Mouse (Mus musculus): ENCODE measurements around the gene Zbtb22. TPM values are rescaled to one million over a fixed set of nuclear protein-coding genes. Genes with fewer than 3 reads are reported as not detected.
"Not testable (repeated sequence)": the region's sequence is repeated elsewhere in the genome, so short reads cannot be mapped to it uniquely, and the experiment has no call there.

Gene Zbtb22
- total and polyA plus RNA-seq, 2 experiments from 2014 or later: 12.0 to 29.1 TPM

GRCm38 (mm10) chr17:33899642-33900041 lies 16.1 kb upstream of the Zbtb22 start:
- no peaks in the 10 kb centered on the region for H3K36me3 ChIP-seq (replicated peaks; ENCODE audit: control insufficient read depth, insufficient read depth, low read length)
- no peak for DNase-seq (ENCODE audit: low spot score)
- H3K27ac ChIP-seq (ENCODE audit: low read depth): no peak overlapping the region
- no peak overlapping the region for H3K9ac ChIP-seq (replicated peaks; ENCODE audit: low read depth, low read length)
- ATAC-seq (ENCODE audit: insufficient read depth, low read depth): no peak
- H3K4me2 ChIP-seq (ENCODE audit: low read depth, low read length): no peak overlapping the region
- H3K4me1 ChIP-seq (ENCODE audit: control insufficient read depth, insufficient read depth): no peaks in the 10 kb centered on the region
- TF ChIP-seq EP300 (IDR thresholded peaks at IDR 0.05; ENCODE audit: low read depth) (no peak), CTCF (IDR thresholded peaks at IDR 0.05; ENCODE audit: low read depth) (no peak)
- WGBS: 65% methylated on average over 4 of the region's 4 CpGs
- no peak overlapping the region for H3K4me3 ChIP-seq (ENCODE audit: low read depth, low read length)
- no peaks in the 10 kb centered on the region for H3K27me3 ChIP-seq (ENCODE audit: control insufficient read depth, insufficient read depth, low read length)
- no peaks in the 10 kb centered on the region for H3K9me3 ChIP-seq (replicated peaks; ENCODE audit: control insufficient read depth, low read length)

- Histone ChIP-seq H3K27ac (ENCODE audit: low read depth) (no peak overlapping the region), H3K36me3 (replicated peaks; ENCODE audit: control insufficient read depth, insufficient read depth, low read length) (no peaks in the 10 kb centered on the region), H3K4me2 (ENCODE audit: low read depth, low read length) (no peak overlapping the region), H3K4me3 (ENCODE audit: low read depth, low read length) (no peak overlapping the region), H3K9me3 (replicated peaks; ENCODE audit: control insufficient read depth, low read length) (no peaks in the 10 kb centered on the region), H3K9ac (replicated peaks; ENCODE audit: low read depth, low read length) (no peak overlapping the region), H3K27me3 (ENCODE audit: control insufficient read depth, insufficient read depth, low read length) (no peaks in the 10 kb centered on the region), H3K4me1 (ENCODE audit: control insufficient read depth, insufficient read depth) (no peaks in the 10 kb centered on the region)
- no peak for DNase-seq (ENCODE audit: low spot score)
- no peak for ATAC-seq (ENCODE audit: insufficient read depth, low read depth)
- WGBS: 39% methylated on average over 7 of the region's 7 CpGs
- no peak for TF ChIP-seq EP300 (IDR thresholded peaks at IDR 0.05; ENCODE audit: low read depth)
- TF ChIP-seq CTCF (IDR thresholded peaks at IDR 0.05; ENCODE audit: low read depth): no peak
Observed at GRCm38 (mm10) chr17:33900281-33900988, 15.3 kb upstream of the Zbtb22 start.

DNA sequence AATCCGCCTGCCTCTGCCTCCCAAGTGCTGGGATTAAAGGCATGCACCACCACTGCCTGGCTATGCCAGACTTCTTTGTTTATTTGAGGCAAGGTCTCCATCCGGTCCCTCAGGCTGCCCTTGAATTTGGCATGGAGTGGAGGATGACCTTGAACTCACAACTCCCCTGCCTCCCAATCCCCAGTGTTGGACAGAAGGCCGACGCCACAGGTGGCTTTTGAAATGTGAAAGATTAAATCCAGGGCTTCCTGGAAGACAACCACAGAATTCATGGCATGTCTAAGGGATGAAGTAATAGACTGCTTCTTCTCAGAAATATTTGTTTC lies 14.8 kb upstream of the Zbtb22 start:
- H3K4me1 ChIP-seq (ENCODE audit: control insufficient read depth, insufficient read depth): no peaks in the 10 kb centered on the region
- H3K27ac ChIP-seq (ENCODE audit: low read depth): no peak overlapping the region
- H3K9me3 ChIP-seq (replicated peaks; ENCODE audit: control insufficient read depth, low read length): no peaks in the 10 kb centered on the region
- DNase-seq (ENCODE audit: low spot score) (no peak), ATAC-seq (ENCODE audit: insufficient read depth, low read depth) (no peak)
- H3K36me3 ChIP-seq (replicated peaks; ENCODE audit: control insufficient read depth, insufficient read depth, low read length): no peaks in the 10 kb centered on the region
- no peak overlapping the region for H3K9ac ChIP-seq (replicated peaks; ENCODE audit: low read depth, low read length)
- TF ChIP-seq EP300 (IDR thresholded peaks at IDR 0.05; ENCODE audit: low read depth): no peak
- TF ChIP-seq CTCF (IDR thresholded peaks at IDR 0.05; ENCODE audit: low read depth): no peak
- no peak overlapping the region for H3K4me2 ChIP-seq (ENCODE audit: low read depth, low read length)
- no peak overlapping the region for H3K4me3 ChIP-seq (ENCODE audit: low read depth, low read length)
- 73% methylated on average over 4 of the region's 4 CpGs for WGBS
- no peaks in the 10 kb centered on the region for H3K27me3 ChIP-seq (ENCODE audit: control insufficient read depth, insufficient read depth, low read length)

DNA sequence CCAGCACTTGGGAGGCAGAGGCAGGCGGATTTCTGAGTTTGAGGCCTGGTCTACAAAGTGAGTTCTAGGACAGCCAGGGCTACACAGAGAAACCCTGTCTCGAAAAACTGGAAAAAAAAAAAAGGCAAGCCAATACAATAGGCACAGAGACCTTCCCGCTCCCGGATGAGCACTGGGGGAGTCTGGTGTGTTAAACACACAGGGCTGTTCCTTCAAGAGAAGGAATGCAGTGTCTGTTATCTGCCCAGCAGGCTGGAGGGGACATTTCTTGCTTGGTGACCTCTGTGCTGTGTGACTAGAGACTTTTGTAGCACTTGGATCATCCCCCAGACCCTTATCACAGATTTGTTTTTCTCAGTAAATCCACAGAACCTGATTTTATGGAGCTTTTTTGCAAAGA lies 14.1 kb upstream of the Zbtb22 start:
- no peak for TF ChIP-seq EP300 (IDR thresholded peaks at IDR 0.05; ENCODE audit: low read depth)
- no peak for TF ChIP-seq CTCF (IDR thresholded peaks at IDR 0.05; ENCODE audit: low read depth)
- DNase-seq (ENCODE audit: low spot score) (no peak), ATAC-seq (ENCODE audit: insufficient read depth, low read depth) (peak; percentile 40; the same call in 1 of the 2 replicates)
- Histone ChIP-seq H3K4me1 (ENCODE audit: control insufficient read depth, insufficient read depth) (no peaks in the 10 kb centered on the region), H3K4me2 (ENCODE audit: low read depth, low read length) (no peak overlapping the region), H3K9ac (replicated peaks; ENCODE audit: low read depth, low read length) (no peak overlapping the region), H3K36me3 (replicated peaks; ENCODE audit: control insufficient read depth, insufficient read depth, low read length) (no peaks in the 10 kb centered on the region), H3K27ac (ENCODE audit: low read depth) (peak overlapping the region; percentile 22; the same call in 1 of the 2 replicates), H3K9me3 (replicated peaks; ENCODE audit: control insufficient read depth, low read length) (no peaks in the 10 kb centered on the region), H3K4me3 (ENCODE audit: low read depth, low read length) (no peak overlapping the region), H3K27me3 (ENCODE audit: control insufficient read depth, insufficient read depth, low read length) (no peaks in the 10 kb centered on the region)
- 67% methylated on average over 4 of the region's 4 CpGs for WGBS

DNA sequence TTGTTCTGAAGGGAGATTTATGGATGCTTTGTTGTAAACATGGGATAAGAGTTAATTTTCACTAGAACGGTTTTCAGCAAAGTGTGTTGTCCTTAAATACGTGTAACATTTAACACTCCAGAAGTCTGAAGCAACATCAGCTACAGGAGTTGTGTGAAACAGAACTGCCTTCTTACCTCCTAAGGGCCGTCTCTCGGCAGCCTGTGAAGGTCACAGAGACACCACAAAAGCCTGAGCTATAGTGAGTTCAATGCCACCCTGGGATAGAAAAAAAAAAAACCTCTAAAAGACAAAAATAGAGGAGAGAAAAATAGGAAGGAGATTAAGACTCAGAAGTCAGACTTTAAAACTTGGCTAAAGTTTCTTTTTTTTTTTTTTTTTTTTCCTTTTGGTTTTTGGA lies 13.6 kb upstream of the Zbtb22 start:
- ATAC-seq (ENCODE audit: insufficient read depth, low read depth) (no peak), DNase-seq (ENCODE audit: low spot score) (no peak)
- H3K4me3 ChIP-seq (ENCODE audit: low read depth, low read length): no peak overlapping the region
- H3K4me2 ChIP-seq (ENCODE audit: low read depth, low read length): no peak overlapping the region
- TF ChIP-seq EP300 (IDR thresholded peaks at IDR 0.05; ENCODE audit: low read depth): no peak
- no peak for TF ChIP-seq CTCF (IDR thresholded peaks at IDR 0.05; ENCODE audit: low read depth)
- no peaks in the 10 kb centered on the region for H3K4me1 ChIP-seq (ENCODE audit: control insufficient read depth, insufficient read depth)
- no peaks in the 10 kb centered on the region for H3K27me3 ChIP-seq (ENCODE audit: control insufficient read depth, insufficient read depth, low read length)
- no peak overlapping the region for H3K9ac ChIP-seq (replicated peaks; ENCODE audit: low read depth, low read length)
- H3K9me3 ChIP-seq (replicated peaks; ENCODE audit: control insufficient read depth, low read length): no peaks in the 10 kb centered on the region
- H3K36me3 ChIP-seq (replicated peaks; ENCODE audit: control insufficient read depth, insufficient read depth, low read length): no peaks in the 10 kb centered on the region
- WGBS: 40% methylated on average over 4 of the region's 4 CpGs
- peak overlapping the region; percentile 22; the same call in 1 of the 2 replicates for H3K27ac ChIP-seq (ENCODE audit: low read depth)

DNA sequence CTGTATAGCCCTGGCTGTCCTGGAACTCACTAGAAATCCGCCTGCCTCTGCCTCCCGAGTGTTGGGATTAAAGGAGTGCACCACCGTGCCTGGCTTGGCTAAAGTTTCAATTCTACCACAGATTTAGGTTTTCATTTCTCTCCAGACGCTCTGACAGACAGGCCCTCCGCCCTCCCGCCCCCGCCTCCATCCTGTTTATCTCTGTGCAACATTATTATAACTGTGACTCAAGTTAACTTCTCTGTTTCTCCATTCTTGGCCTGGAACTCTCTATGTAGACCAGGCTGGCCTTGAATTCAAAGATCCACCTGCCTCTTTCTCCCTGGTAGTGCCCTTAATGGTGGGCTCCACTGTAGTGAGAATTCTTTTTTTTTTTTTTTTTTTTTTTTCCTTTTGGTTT lies 13.2 kb upstream of the Zbtb22 start:
- Histone ChIP-seq H3K27ac (ENCODE audit: low read depth) (no peak overlapping the region), H3K4me2 (ENCODE audit: low read depth, low read length) (no peak overlapping the region), H3K9ac (replicated peaks; ENCODE audit: low read depth, low read length) (no peak overlapping the region), H3K36me3 (replicated peaks; ENCODE audit: control insufficient read depth, insufficient read depth, low read length) (no peaks in the 10 kb centered on the region), H3K27me3 (ENCODE audit: control insufficient read depth, insufficient read depth, low read length) (no peaks in the 10 kb centered on the region), H3K4me1 (ENCODE audit: control insufficient read depth, insufficient read depth) (no peaks in the 10 kb centered on the region), H3K9me3 (replicated peaks; ENCODE audit: control insufficient read depth, low read length) (no peaks in the 10 kb centered on the region), H3K4me3 (ENCODE audit: low read depth, low read length) (no peak overlapping the region)
- WGBS: 70% methylated on average over 7 of the region's 7 CpGs
- DNase-seq (ENCODE audit: low spot score) (no peak), ATAC-seq (ENCODE audit: insufficient read depth, low read depth) (no peak)
- TF ChIP-seq CTCF (IDR thresholded peaks at IDR 0.05; ENCODE audit: low read depth) (no peak), EP300 (IDR thresholded peaks at IDR 0.05; ENCODE audit: low read depth) (no peak)

- H3K27ac ChIP-seq (ENCODE audit: low read depth); H3K9me3 ChIP-seq (replicated peaks; ENCODE audit: control insufficient read depth, low read length); H3K4me1 ChIP-seq (ENCODE audit: control insufficient read depth, insufficient read depth); H3K4me2 ChIP-seq (ENCODE audit: low read depth, low read length); ATAC-seq (ENCODE audit: insufficient read depth, low read depth); H3K36me3 ChIP-seq (replicated peaks; ENCODE audit: control insufficient read depth, insufficient read depth, low read length); H3K4me3 ChIP-seq (ENCODE audit: low read depth, low read length); H3K27me3 ChIP-seq (ENCODE audit: control insufficient read depth, insufficient read depth, low read length); H3K9ac ChIP-seq (replicated peaks; ENCODE audit: low read depth, low read length); DNase-seq (ENCODE audit: low spot score): not testable (repeated sequence)
- 74% methylated on average over 6 of the region's 6 CpGs for WGBS
Observed at GRCm38 (mm10) chr17:33903911-33904651, 11.6 kb upstream of the Zbtb22 start.

- H3K4me2 ChIP-seq (ENCODE audit: low read depth, low read length); DNase-seq (ENCODE audit: low spot score); ATAC-seq (ENCODE audit: insufficient read depth, low read depth); H3K9me3 ChIP-seq (replicated peaks; ENCODE audit: control insufficient read depth, low read length); H3K4me1 ChIP-seq (ENCODE audit: control insufficient read depth, insufficient read depth); H3K27ac ChIP-seq (ENCODE audit: low read depth); H3K27me3 ChIP-seq (ENCODE audit: control insufficient read depth, insufficient read depth, low read length); H3K36me3 ChIP-seq (replicated peaks; ENCODE audit: control insufficient read depth, insufficient read depth, low read length); H3K4me3 ChIP-seq (ENCODE audit: low read depth, low read length); H3K9ac ChIP-seq (replicated peaks; ENCODE audit: low read depth, low read length): not testable (repeated sequence)
- WGBS: 50% methylated on average over 3 of the region's 4 CpGs
Observed at GRCm38 (mm10) chr17:33904835-33905234, 10.9 kb upstream of the Zbtb22 start, which contains the start of gene Platr17. TSS of gene Platr17 (plus strand) at chr17:33905135.

Measured in heart, postnatal 0 days (tissue).